Mouse (Mus musculus) thymus, postnatal 25 days (tissue): Measurements from ENCODE around the gene Olfr832.
"Not testable (repeated sequence)": the region's sequence is repeated elsewhere in the genome, so short reads cannot be mapped to it uniquely, and the experiment has no call there.

Source experiments
- DNase-seq: peaks from one replicate; pipeline ENCODE4 v3.0.0; 2022

The Olfr832 gene

DNA sequence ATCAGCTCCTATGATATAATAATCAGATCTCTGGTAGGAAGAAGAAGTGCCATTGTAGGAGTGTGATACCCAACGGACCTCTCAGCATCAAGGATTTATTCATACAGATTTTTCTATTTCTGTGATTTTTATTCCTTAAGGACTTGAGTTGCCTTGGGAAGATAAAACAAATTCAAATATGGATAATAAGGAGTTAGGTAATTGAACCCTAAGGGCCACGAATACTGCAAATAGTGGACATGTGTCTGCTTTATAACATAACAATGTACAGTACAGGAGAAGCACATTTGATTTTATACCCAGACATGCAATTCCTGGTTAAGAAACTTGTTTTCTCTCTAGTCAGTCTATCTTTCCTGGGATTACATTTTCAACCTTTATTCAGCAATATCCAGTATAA, at the start of gene Olfr832:
Gene Olfr832, plus strand, starts transcription at position 301 of the 400 bp plus-strand sequence.
- not testable (repeated sequence) for DNase-seq

GRCm38 (mm10) chr9:18907699-18908098, 29.2 kb upstream of the Olfr832 start:
- DNase-seq = not testable (repeated sequence)

DNA sequence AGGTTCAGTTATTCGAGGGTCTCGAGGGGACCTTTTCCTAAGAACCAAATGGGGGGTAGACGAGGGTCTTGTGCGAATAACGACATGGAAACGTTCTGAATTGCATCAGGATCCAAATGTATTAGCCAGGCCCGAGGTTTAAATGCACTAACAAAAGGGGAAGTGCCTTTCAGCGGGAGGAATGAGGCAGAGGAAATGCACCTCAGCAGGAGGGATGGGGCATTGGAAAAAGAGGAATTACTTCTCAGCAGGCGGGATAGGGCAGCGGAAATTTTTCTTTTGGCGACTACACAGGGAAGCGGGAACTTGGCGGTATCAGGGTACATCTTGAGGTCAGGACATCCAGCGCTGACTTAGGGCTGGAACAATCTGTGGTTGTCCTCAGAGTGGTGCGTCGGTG, 9.0 kb upstream of the Olfr832 start:
- DNase-seq = not testable (repeated sequence)

GRCm38 (mm10) chr9:18962021-18962420, 25.1 kb downstream of the Olfr832 start:
- DNase-seq = no peak

DNA sequence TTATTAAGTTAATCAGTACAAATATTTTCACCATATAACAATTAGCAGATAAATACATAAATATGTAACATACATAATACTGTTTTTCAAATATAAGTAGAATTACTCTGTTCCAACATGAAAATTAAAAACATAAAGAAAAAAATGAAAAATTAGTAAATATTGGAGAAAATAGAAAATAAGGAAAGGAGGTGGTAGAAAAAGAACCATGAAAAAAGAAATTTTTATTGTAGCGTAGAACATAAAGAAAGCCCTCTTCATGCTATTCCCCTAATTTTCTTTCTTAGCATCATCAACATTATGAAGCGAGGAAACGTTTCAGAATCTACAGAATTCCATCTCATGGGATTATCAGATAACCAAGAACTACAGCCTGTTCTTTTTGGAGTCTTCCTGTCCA, 50.8 kb downstream of the Olfr832 start, which contains the start of gene Olfr834:
Gene Olfr834, plus strand, starts transcription at position 301 of the 400 bp plus-strand sequence.
- no peak for DNase-seq
